Mouse (Mus musculus) E14TG2a.4 (cell line): ENCODE results near the gene Iqgap2.

Source experiments
- H3K27me3 ChIP-seq: 2 replicates; pipeline ENCODE4 v1.6.1; 2014; ENCODE audit warnings: low read length, control low read depth; ENCODE audit not compliant: insufficient read depth
- H3K36me3 ChIP-seq: 2 replicates; pipeline ENCODE4 v1.6.1; 2014; ENCODE audit warnings: low read length, control low read depth; ENCODE audit not compliant: insufficient read depth
- H3K4me1 ChIP-seq: replicated peaks from 2 replicates; pipeline ENCODE4 v1.6.1; 2014; ENCODE audit warnings: low read depth, low read length, control low read depth
- H3K4me3 ChIP-seq: replicated peaks from 2 replicates; pipeline ENCODE4 v1.5.1; 2014; ENCODE audit warnings: mild to moderate bottlenecking, low read length
- H3K9me3 ChIP-seq: 2 replicates; pipeline ENCODE4 v1.6.1; 2014; ENCODE audit warnings: low read length, control low read depth
- CTCF ChIP-seq: conservative IDR thresholded peaks from 2 replicates; pipeline ENCODE4 v1.5.1; 2014; ENCODE audit warnings: low read length
- NANOG ChIP-seq: IDR thresholded peaks from 2 replicates; pipeline ENCODE4 v1.6.1; 2014; ENCODE audit warnings: borderline replicate concordance, low read length, mixed read lengths
- POU5F1 ChIP-seq: IDR thresholded peaks from 2 replicates; pipeline ENCODE4 v1.6.1; 2014; ENCODE audit warnings: low read length, borderline replicate concordance

Iqgap2 gene

DNA sequence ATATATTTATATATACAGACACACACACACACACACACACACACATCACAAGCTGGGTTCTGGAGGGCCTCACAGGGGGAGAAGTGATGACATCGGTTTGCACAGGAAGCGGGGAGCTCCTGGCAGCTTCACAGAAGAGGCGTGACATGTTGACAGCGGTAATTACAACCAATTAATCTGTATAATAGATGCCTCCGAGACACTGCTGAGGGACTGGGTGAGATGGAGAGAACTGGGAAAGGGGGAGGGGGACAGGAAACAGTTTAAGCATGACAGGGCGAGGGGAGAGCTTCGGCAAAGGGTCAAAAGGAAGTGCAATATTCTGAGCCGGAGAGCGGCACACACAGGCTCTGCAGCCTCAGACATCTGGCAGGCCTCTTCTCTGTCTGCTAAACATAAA, 126.7 kb downstream of the Iqgap2 start:
- no peaks in the 10 kb centered on the region for H3K27me3 ChIP-seq
- TF ChIP-seq POU5F1 (no peak), NANOG (no peak), CTCF (no peak)
- no peak overlapping the region for H3K4me3 ChIP-seq
- no peaks in the 10 kb centered on the region for H3K9me3 ChIP-seq
- peaks cover 4% of the 10 kb centered on the region; the same call in 1 of the 2 replicates for H3K4me1 ChIP-seq
- H3K36me3 ChIP-seq = no peaks in the 10 kb centered on the region

DNA sequence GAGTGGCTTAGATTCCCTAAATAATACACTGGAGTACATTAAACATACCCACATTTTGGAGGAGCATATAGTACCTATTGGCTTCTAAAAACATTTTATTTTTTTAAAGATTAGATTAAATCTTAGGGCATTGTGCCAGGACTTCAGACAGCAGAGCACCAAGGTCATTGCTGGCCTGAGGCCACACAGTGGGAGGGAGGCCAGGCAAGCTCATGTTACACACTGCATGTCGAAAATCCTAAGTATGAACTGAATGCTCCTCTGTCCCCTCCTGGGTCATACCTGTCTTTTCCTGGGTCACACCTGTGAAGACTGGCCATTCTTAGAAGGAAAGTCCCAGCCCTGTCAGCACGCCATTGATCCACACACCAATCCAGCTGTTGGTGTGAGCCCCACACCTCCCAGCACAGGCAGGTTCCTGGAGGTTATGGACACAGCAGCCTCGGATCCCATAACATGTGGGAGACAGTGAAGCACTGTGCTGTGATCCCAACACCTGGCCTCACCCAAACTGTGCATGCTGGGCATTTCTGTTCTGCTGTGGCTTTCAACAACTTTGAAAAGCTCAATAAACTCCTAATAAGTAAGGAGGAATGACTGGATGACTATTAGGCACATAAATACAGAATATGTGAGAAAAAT, 127.7 kb downstream of the Iqgap2 start:
- no peaks in the 10 kb centered on the region for H3K9me3 ChIP-seq
- peaks cover 4% of the 10 kb centered on the region; the same call in 1 of the 2 replicates for H3K4me1 ChIP-seq
- no peaks in the 10 kb centered on the region for H3K36me3 ChIP-seq
- no peaks in the 10 kb centered on the region for H3K27me3 ChIP-seq
- no peak for TF ChIP-seq NANOG
- H3K4me3 ChIP-seq = no peak overlapping the region

- Histone ChIP-seq H3K27me3 (no peaks in the 10 kb centered on the region), H3K36me3 (no peaks in the 10 kb centered on the region), H3K4me1 (peaks cover 4% of the 10 kb centered on the region; the same call in 1 of the 2 replicates), H3K9me3 (no peaks in the 10 kb centered on the region), H3K4me3 (no peak overlapping the region)
- TF ChIP-seq CTCF (no peak), POU5F1 (no peak)
Observed at GRCm38 (mm10) chr13:95759810-95760209, 131.9 kb downstream of the Iqgap2 start.

- H3K4me3 ChIP-seq = no peak overlapping the region
- H3K4me1 ChIP-seq = no peaks in the 10 kb centered on the region
- no peaks in the 10 kb centered on the region for H3K36me3 ChIP-seq
- TF ChIP-seq CTCF (no peak), POU5F1 (no peak)
- H3K9me3 ChIP-seq = no peaks in the 10 kb centered on the region
- H3K27me3 ChIP-seq = no peaks in the 10 kb centered on the region
Observed at GRCm38 (mm10) chr13:95754285-95754684, 137.4 kb downstream of the Iqgap2 start.

- H3K36me3 ChIP-seq = no peaks in the 10 kb centered on the region
- no peaks in the 10 kb centered on the region for H3K27me3 ChIP-seq
- no peak for TF ChIP-seq POU5F1
- no peak for TF ChIP-seq NANOG
- no peak for TF ChIP-seq CTCF
- no peaks in the 10 kb centered on the region for H3K9me3 ChIP-seq
- H3K4me1 ChIP-seq = no peaks in the 10 kb centered on the region
- H3K4me3 ChIP-seq = no peak overlapping the region
Observed at GRCm38 (mm10) chr13:95752386-95752785, 139.3 kb downstream of the Iqgap2 start.

DNA sequence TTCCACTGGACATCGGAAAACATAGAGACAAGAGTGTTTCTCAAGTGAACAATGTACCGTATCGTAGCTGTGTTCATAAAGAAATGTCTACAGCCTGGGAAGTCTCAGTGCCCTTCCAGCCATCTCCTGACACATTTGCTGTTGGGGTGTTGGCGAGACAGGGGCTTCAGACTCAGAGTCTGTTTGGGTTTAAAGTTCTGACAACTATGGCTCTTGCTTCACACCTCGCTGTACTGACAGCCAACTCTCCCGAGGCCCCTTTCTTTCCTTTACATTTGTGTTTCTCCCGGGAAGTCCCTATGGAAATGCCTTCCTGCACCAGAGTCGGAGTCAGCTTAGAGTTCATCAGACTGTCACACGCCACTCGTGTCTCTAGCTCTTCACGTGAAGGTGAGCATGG, 144.2 kb downstream of the Iqgap2 start:
- H3K36me3 ChIP-seq = no peaks in the 10 kb centered on the region
- no peaks in the 10 kb centered on the region for H3K9me3 ChIP-seq
- H3K4me3 ChIP-seq = no peak overlapping the region
- no peaks in the 10 kb centered on the region for H3K4me1 ChIP-seq
- no peaks in the 10 kb centered on the region for H3K27me3 ChIP-seq
- TF ChIP-seq CTCF (no peak), NANOG (no peak), POU5F1 (no peak)

DNA sequence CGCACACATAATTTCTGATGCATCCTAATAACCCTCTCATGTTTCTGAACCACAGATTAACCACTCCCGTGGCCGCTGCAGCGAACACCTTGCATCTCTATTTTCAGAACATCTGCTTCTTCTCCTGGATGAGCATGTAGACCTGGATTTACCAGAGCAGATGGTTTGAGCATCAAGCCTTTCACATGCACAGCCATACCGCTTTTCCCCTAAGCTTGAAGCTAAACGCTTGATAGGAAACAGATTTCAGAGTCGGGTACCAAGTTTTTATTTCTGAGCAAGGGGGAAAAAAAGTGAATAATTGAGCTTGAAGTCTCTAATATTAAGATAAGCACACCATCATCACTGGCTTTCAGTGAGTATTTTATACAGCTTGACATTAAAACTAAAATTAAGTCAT, 144.6 kb downstream of the Iqgap2 start:
- no peaks in the 10 kb centered on the region for H3K4me1 ChIP-seq
- H3K36me3 ChIP-seq = no peaks in the 10 kb centered on the region
- H3K4me3 ChIP-seq = no peak overlapping the region
- no peaks in the 10 kb centered on the region for H3K27me3 ChIP-seq
- TF ChIP-seq NANOG (no peak), POU5F1 (no peak), CTCF (no peak)
- no peaks in the 10 kb centered on the region for H3K9me3 ChIP-seq

DNA sequence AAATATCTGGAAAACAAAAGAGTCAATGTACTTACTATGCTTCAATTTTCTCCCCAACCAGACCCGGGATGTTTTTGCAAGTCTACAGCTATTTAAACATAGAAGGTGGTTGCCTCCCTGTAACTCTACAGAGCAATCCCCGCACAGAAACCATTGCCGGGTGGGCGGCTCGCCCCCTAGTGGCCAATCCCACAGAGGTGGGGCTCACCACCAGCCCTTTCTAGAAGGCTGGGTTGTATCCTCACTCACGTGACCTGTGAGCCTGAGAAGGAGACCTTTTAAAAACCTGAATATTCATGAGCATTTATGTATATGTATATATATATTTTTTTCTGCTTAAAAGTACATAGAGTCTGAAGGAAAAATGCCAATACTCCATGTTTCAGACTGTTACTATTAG, 145.2 kb downstream of the Iqgap2 start:
- H3K4me3 ChIP-seq = no peak overlapping the region
- peak; percentile 49 for TF ChIP-seq CTCF
- TF ChIP-seq POU5F1 = no peak
- TF ChIP-seq NANOG = no peak
- H3K27me3 ChIP-seq = no peaks in the 10 kb centered on the region
- H3K36me3 ChIP-seq = no peaks in the 10 kb centered on the region
- H3K9me3 ChIP-seq = no peaks in the 10 kb centered on the region
- H3K4me1 ChIP-seq = no peaks in the 10 kb centered on the region

DNA sequence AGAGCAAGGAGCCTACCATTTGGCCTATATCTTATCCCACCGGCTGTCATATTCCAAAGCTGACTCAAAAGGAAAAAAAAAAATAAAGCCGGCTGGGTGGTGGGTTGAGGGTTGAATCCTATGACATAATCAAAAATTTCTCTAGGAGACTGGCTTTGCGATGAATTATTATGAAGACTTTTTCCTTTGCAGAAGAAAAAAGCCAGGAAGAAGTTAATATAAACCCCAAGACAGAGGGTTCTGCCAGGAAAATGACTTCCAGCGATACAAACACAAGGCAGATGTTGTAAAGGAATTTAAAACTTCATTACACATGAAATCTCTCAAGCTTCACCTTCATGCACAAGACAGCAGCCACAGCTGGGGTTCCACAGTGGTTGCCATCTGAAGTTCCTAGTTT, 146.3 kb downstream of the Iqgap2 start:
- Histone ChIP-seq H3K4me1 (no peaks in the 10 kb centered on the region), H3K9me3 (no peaks in the 10 kb centered on the region), H3K36me3 (no peaks in the 10 kb centered on the region), H3K4me3 (no peak overlapping the region), H3K27me3 (no peaks in the 10 kb centered on the region)
- TF ChIP-seq NANOG (no peak), POU5F1 (no peak), CTCF (no peak)
